20 mouse cellular contexts compared by ENCODE assay signal in genomic region chr8:93842574-93842973, GRCm38 (mm10). TPM values are rescaled to one million over a fixed set of nuclear protein-coding genes. Genes with fewer than 3 reads are reported as not detected.
DNase-seq lines count a peak whose midpoint lies in the region; ATAC-seq and TF ChIP-seq lines count a peak whose summit lies in the region.
"Had no signal": no experiment of that assay in that cellular context is flagged by ENCODE, and none has a peak within 500 bp of the region (broad histone marks: within the 10 kb centered on the region; RNA-seq: fewer than 3 reads in every experiment).

No protein-coding gene starts in this region.

- TF ChIP-seq POLR2A in cerebellum, adult 2 months (IDR thresholded peaks at IDR 0.05; ENCODE audit: borderline replicate concordance, insufficient read depth, low read length) = no peak

- H3K4me3 ChIP-seq in cerebellum, adult 2 months (replicated peaks; ENCODE audit: insufficient read depth, low read depth, low read length) = no peak overlapping the region
- H3K4me3 ChIP-seq in layer of hippocampus, adult 2 months = no peak overlapping the region
- no peak overlapping the region for H3K4me3 ChIP-seq in midbrain, embryonic 11.5 days (ENCODE audit: low read depth, low read length)
- no peak overlapping the region for H3K4me3 ChIP-seq in midbrain, embryonic 13.5 days (replicated peaks)
- no peak overlapping the region for H3K4me3 ChIP-seq in kidney, embryonic 15.5 days (replicated peaks)
- H3K4me3 ChIP-seq: embryonic facial prominence, embryonic 10.5 days; embryonic facial prominence, embryonic 12.5 days; forebrain, embryonic 13.5 days; forebrain, embryonic 15.5 days had no signal

- no peaks in the 10 kb centered on the region for H3K9me3 ChIP-seq in midbrain, embryonic 11.5 days (ENCODE audit: control insufficient read depth, low read length)
- H3K9me3 ChIP-seq in midbrain, embryonic 13.5 days = no peaks in the 10 kb centered on the region
- no peaks in the 10 kb centered on the region for H3K9me3 ChIP-seq in kidney, embryonic 15.5 days (replicated peaks)
- H3K9me3 ChIP-seq: embryonic facial prominence, embryonic 10.5 days; embryonic facial prominence, embryonic 12.5 days; forebrain, embryonic 13.5 days; forebrain, embryonic 15.5 days had no signal

- no peaks in the 10 kb centered on the region for H3K27me3 ChIP-seq in cerebellum, adult 2 months (ENCODE audit: control insufficient read depth, insufficient read depth, low read length)
- H3K27me3 ChIP-seq in midbrain, embryonic 11.5 days (ENCODE audit: control insufficient read depth, insufficient read depth, low read length) = peaks cover 4% of the 10 kb centered on the region; the same call in 1 of the 2 replicates
- H3K27me3 ChIP-seq in midbrain, embryonic 13.5 days = no peaks in the 10 kb centered on the region
- H3K27me3 ChIP-seq in kidney, embryonic 15.5 days = no peaks in the 10 kb centered on the region
- H3K27me3 ChIP-seq: embryonic facial prominence, embryonic 12.5 days; forebrain, embryonic 13.5 days; forebrain, embryonic 15.5 days had no signal

- no peak overlapping the region for H3K9ac ChIP-seq in midbrain, embryonic 11.5 days (ENCODE audit: low read length)
- H3K9ac ChIP-seq in midbrain, embryonic 13.5 days (replicated peaks) = no peak overlapping the region
- no peak overlapping the region for H3K9ac ChIP-seq in kidney, embryonic 15.5 days
- H3K9ac ChIP-seq: embryonic facial prominence, embryonic 12.5 days; forebrain, embryonic 15.5 days; forebrain, postnatal 0 days had no signal

- ATAC-seq in midbrain, embryonic 11.5 days (ENCODE audit: low FRiP score) = no peak
- no peak for ATAC-seq in midbrain, embryonic 13.5 days
- ATAC-seq in kidney, embryonic 15.5 days (replicated peaks; ENCODE audit: low FRiP score) = no peak
- ATAC-seq: forebrain, embryonic 13.5 days; forebrain, embryonic 15.5 days; forebrain, postnatal 0 days had no signal

- H3K27ac ChIP-seq in cerebellum, adult 2 months (ENCODE audit: insufficient read depth, low read length) = peak overlapping the region; percentile 64; the same call in 1 of the 2 replicates
- peak overlapping the region; percentile 86 for H3K27ac ChIP-seq in layer of hippocampus, adult 2 months
- no peak overlapping the region for H3K27ac ChIP-seq in midbrain, embryonic 11.5 days (ENCODE audit: low read depth, low read length)
- no peak overlapping the region for H3K27ac ChIP-seq in midbrain, embryonic 13.5 days
- H3K27ac ChIP-seq in kidney, embryonic 15.5 days = no peak overlapping the region
- H3K27ac ChIP-seq: embryonic facial prominence, embryonic 10.5 days; embryonic facial prominence, embryonic 12.5 days; forebrain, embryonic 13.5 days; forebrain, embryonic 15.5 days had no signal

- DNase-seq in cerebellum, adult 2 months = no peak
- DNase-seq in cerebellum, adult 9-10 months = no peak
- DNase-seq in layer of hippocampus, adult 2 months (ENCODE audit: low spot score in 2 of 2) = no peak
- DNase-seq in layer of hippocampus, adult 9-11 months = no peak
- DNase-seq in midbrain, embryonic 11.5 days (ENCODE audit: low spot score, missing footprints) = peak; percentile 35
- DNase-seq: adrenal gland, adult 2 months; adrenal gland, postnatal 10 days; adrenal gland, postnatal 25 days; cerebellum, adult 11 months; cerebellum, adult 8-10 months; cerebellum, postnatal 25 days; forebrain, postnatal 0 days had no signal

- peaks cover 67% of the 10 kb centered on the region for H3K4me1 ChIP-seq in cerebellum, adult 2 months (ENCODE audit: control insufficient read depth, insufficient read depth, low read length)
- peaks cover 15% of the 10 kb centered on the region for H3K4me1 ChIP-seq in midbrain, embryonic 11.5 days (ENCODE audit: control insufficient read depth, insufficient read depth, low read length)
- peaks cover 66% of the 10 kb centered on the region for H3K4me1 ChIP-seq in midbrain, embryonic 13.5 days (replicated peaks)
- H3K4me1 ChIP-seq in kidney, embryonic 15.5 days = peaks cover 7% of the 10 kb centered on the region

- no peak overlapping the region for H3K4me2 ChIP-seq in midbrain, embryonic 11.5 days
- no peak overlapping the region for H3K4me2 ChIP-seq in midbrain, embryonic 13.5 days (replicated peaks)
- H3K4me2 ChIP-seq in kidney, embryonic 15.5 days = no peak overlapping the region
- H3K4me2 ChIP-seq: embryonic facial prominence, embryonic 12.5 days; forebrain, embryonic 13.5 days; forebrain, embryonic 15.5 days had no signal

- H3K36me3 ChIP-seq in midbrain, embryonic 11.5 days (ENCODE audit: control insufficient read depth, insufficient read depth, low read length) = no peaks in the 10 kb centered on the region
- H3K36me3 ChIP-seq in midbrain, embryonic 13.5 days = no peaks in the 10 kb centered on the region
- no peaks in the 10 kb centered on the region for H3K36me3 ChIP-seq in kidney, embryonic 15.5 days
- H3K36me3 ChIP-seq: embryonic facial prominence, embryonic 10.5 days; embryonic facial prominence, embryonic 12.5 days; forebrain, embryonic 15.5 days had no signal

- no peak for TF ChIP-seq CTCF in cerebellum, adult 2 months (IDR thresholded peaks at IDR 0.05; ENCODE audit: borderline replicate concordance, insufficient read depth, low read depth, low read length)
- TF ChIP-seq CTCF in layer of hippocampus, adult 2 months (conservative IDR thresholded peaks at IDR 0.05) = no peak

- 61% methylated on average over 4 of the region's 4 CpGs for WGBS in cerebellum, adult 2 months
- 85% methylated on average over 4 of the region's 4 CpGs for WGBS in midbrain, embryonic 11.5 days
- WGBS in midbrain, embryonic 13.5 days = 85% methylated on average over 4 of the region's 4 CpGs
- 89% methylated on average over 4 of the region's 4 CpGs for WGBS in kidney, embryonic 15.5 days

RNA-seq across cellular contexts. Expression of gene Gnao1, which starts 32.8 kb away (rescaled TPM):
- 345 and 365 TPM in 2 replicates for polyA plus RNA-seq in cerebellum, adult 2 months (2012; rRNA removed)
- total RNA-seq in layer of hippocampus, adult 2 months (2021) = 100 to 1,000 TPM; 662 to 678 TPM
- polyA plus RNA-seq in midbrain, embryonic 11.5 days (2014; fragmentation: Nextera tagmentation; extraction: Ambion mirVana) = 32.1 and 35.1 TPM in 2 replicates
- 125 and 140 TPM in 2 replicates for polyA plus RNA-seq in midbrain, embryonic 13.5 days (2015; fragmentation: Nextera tagmentation; extraction: Ambion mirVana)
- polyA plus RNA-seq in kidney, embryonic 15.5 days (2015; fragmentation: Nextera tagmentation; extraction: Ambion mirVana) = 2.3 and 6.0 TPM in 2 replicates
- total RNA-seq: common myeloid progenitor, adult 5-6 weeks; MEL had no signal

Comparison
In these comparisons a context has a peak if more than half of its experiments do, and no peak if none do; other contexts are left out.
1. H3K27ac ChIP-seq: peak in cerebellum, adult 2 months (single experiment) and layer of hippocampus, adult 2 months (single experiment); none in midbrain, embryonic 11.5 days (single experiment), midbrain, embryonic 13.5 days (single experiment) and kidney, embryonic 15.5 days (single experiment).